Mouse (Mus musculus) intestine, embryonic 16.5 days (tissue): ENCODE measurements around the gene Tead1. TPM values are rescaled to one million over a fixed set of nuclear protein-coding genes. Genes with fewer than 3 reads are reported as not detected.

Source experiments
- ATAC-seq: fragments of 200-750 bp; cut with Nextera tagmentation; 2 replicates; pipeline ENCODE4 v1.8.0; 2017; ENCODE audit warnings: moderate TSS enrichment, moderate library complexity
- H3K27ac ChIP-seq: fragments of 300-500 bp; sonication (generic); 2 replicates; pipeline ENCODE4 v1.5.1; 2014; ENCODE audit warnings: mild to moderate bottlenecking, low read length
- H3K27me3 ChIP-seq: fragments of 300-500 bp; sonication (generic); replicated peaks from 2 replicates; pipeline ENCODE4 v1.6.1; 2014; ENCODE audit warnings: low read length, control low read depth, mixed read lengths; ENCODE audit not compliant: control insufficient read depth, insufficient read depth
- H3K36me3 ChIP-seq: fragments of 300-500 bp; sonication (generic); 2 replicates; pipeline ENCODE4 v1.6.1; 2014; ENCODE audit warnings: low read length, control low read depth; ENCODE audit not compliant: control insufficient read depth, insufficient read depth
- H3K4me1 ChIP-seq: fragments of 300-500 bp; sonication (generic); 2 replicates; pipeline ENCODE4 v1.6.1; 2014; ENCODE audit warnings: low read length, control low read depth, mixed read lengths; ENCODE audit not compliant: control insufficient read depth, insufficient read depth
- H3K4me2 ChIP-seq: fragments of 300-500 bp; sonication (generic); 2 replicates; pipeline ENCODE4 v1.6.1; 2014; ENCODE audit warnings: low read depth, low read length, control low read depth
- H3K4me3 ChIP-seq: fragments of 300-500 bp; sonication (generic); 2 replicates; pipeline ENCODE4 v1.5.1; 2014; ENCODE audit warnings: mild to moderate bottlenecking, low read length
- H3K9ac ChIP-seq: fragments of 300-500 bp; sonication (generic); 2 replicates; pipeline ENCODE4 v1.6.1; 2014; ENCODE audit warnings: low read depth, low read length
- H3K9me3 ChIP-seq: fragments of 300-500 bp; sonication (generic); 2 replicates; pipeline ENCODE4 v1.6.1; 2016; ENCODE audit warnings: low read length, control low read depth; ENCODE audit not compliant: control insufficient read depth
- WGBS: fragments of 180-500 bp; shearing (Covaris S2); extraction: QIAGEN DNeasy Blood & Tissue Kit; methylation state at CpG from one replicate; pipeline ENCODE4 v1.1.7; 2014; 5-methylcytosine and 5-hydroxymethylcytosine counted together
- polyA plus RNA-seq: library from polyadenylated mRNA; unstranded; fragments of >200 nt; fragmentation: Nextera tagmentation; extraction: Ambion mirVana; gene quantifications from 2 replicates; pipeline ENCODE4 v1.2.1, GENCODE M21; 2015

Tead1 gene
- polyA plus RNA-seq, 1 experiment from 2014 or later = 10.9 TPM

- Histone ChIP-seq H3K27ac (no peak overlapping the region), H3K36me3 (0 out of 2 replicates have a peak, but pooled peaks cover 2% of the 10 kb centered on the region), H3K9ac (no peak overlapping the region), H3K4me2 (no peak overlapping the region), H3K4me3 (no peak overlapping the region), H3K4me1 (no peaks in the 10 kb centered on the region), H3K27me3 (no peaks in the 10 kb centered on the region), H3K9me3 (0 out of 2 replicates have a peak, but pooled peaks cover 4% of the 10 kb centered on the region)
- 64% methylated on average over 8 of the region's 8 CpGs for WGBS
- ATAC-seq = no peak
Measured at GRCm38 (mm10) chr7:112840890-112841289, 161.8 kb downstream of the Tead1 start.

DNA sequence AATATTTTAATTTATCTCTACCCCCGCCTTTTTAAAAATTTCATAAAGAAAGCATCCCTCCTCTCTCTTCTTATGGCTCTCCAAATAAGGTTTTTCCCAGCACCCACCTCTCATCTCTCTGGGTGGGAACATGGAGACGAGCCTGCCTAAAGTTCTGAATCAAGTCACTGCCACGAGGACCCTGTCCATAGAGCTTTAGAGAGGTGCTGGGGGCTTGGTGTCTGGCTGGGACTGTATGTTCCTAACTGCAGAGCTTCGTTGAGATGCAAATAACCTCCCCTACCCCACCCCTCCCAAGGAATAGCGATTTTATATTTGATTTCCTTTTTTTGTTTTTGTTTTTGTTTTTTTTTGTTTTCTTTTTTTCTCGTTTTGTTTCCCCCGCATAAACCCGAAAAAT, 162.4 kb downstream of the Tead1 start:
- peak overlapping the region; percentile 16; the same call in 1 of the 2 replicates for H3K4me3 ChIP-seq
- no peak overlapping the region; the same call in 1 of the 2 replicates for H3K27ac ChIP-seq
- ATAC-seq = no peak
- H3K9me3 ChIP-seq = 0 out of 2 replicates have a peak, but pooled peaks cover 4% of the 10 kb centered on the region
- H3K9ac ChIP-seq = no peak overlapping the region
- no peaks in the 10 kb centered on the region for H3K27me3 ChIP-seq
- 37% methylated on average over 8 of the region's 8 CpGs for WGBS
- H3K4me1 ChIP-seq = no peaks in the 10 kb centered on the region
- peak overlapping the region; percentile 43 for H3K4me2 ChIP-seq
- H3K36me3 ChIP-seq = 0 out of 2 replicates have a peak, but pooled peaks cover 2% of the 10 kb centered on the region

DNA sequence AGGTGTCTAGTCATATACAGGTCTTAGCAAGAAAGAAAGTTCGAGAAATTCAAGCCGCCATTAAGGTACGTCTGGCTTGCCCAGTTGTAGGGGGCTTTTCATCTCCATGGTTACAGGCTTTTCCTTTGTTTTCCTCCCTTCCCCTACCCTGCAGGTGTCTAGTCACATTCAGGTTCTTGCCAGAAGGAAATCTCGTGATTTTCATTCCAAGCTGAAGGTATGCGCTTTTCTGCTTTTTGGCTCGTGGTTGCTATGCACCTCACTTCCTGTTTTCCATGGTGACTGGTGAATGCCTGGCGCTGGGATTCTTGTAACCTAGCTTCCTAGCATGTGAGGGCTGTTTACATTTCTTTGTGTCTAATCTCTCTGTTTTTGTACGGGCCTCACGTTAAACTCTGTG, 162.8 kb downstream of the Tead1 start:
- Histone ChIP-seq H3K27me3 (no peaks in the 10 kb centered on the region), H3K4me3 (peak overlapping the region; percentile 16), H3K27ac (no peak overlapping the region; the same call in 1 of the 2 replicates), H3K36me3 (0 out of 2 replicates have a peak, but pooled peaks cover 2% of the 10 kb centered on the region), H3K9me3 (0 out of 2 replicates have a peak, but pooled peaks cover 4% of the 10 kb centered on the region), H3K4me1 (no peaks in the 10 kb centered on the region), H3K4me2 (peak overlapping the region; percentile 43), H3K9ac (no peak overlapping the region)
- WGBS = 17% methylated on average over 9 of the region's 9 CpGs
- peak; percentile 65 for ATAC-seq

GRCm38 (mm10) chr7:112851281-112851744, 172.2 kb downstream of the Tead1 start:
- Histone ChIP-seq H3K9ac (no peak overlapping the region), H3K4me2 (no peak overlapping the region), H3K9me3 (no peaks in the 10 kb centered on the region), H3K27ac (no peak overlapping the region), H3K27me3 (no peaks in the 10 kb centered on the region), H3K4me3 (no peak overlapping the region), H3K4me1 (peaks cover 17% of the 10 kb centered on the region), H3K36me3 (no peaks in the 10 kb centered on the region)
- 49% methylated on average over 8 of the region's 8 CpGs for WGBS
- ATAC-seq = no peak

- ATAC-seq = no peak
- 50% methylated on average over 7 of the region's 7 CpGs for WGBS
- Histone ChIP-seq H3K36me3 (no peaks in the 10 kb centered on the region; the same call in 1 of the 2 replicates), H3K9me3 (no peaks in the 10 kb centered on the region), H3K27me3 (no peaks in the 10 kb centered on the region), H3K4me1 (peaks cover 17% of the 10 kb centered on the region), H3K4me2 (no peak overlapping the region), H3K4me3 (no peak overlapping the region), H3K27ac (no peak overlapping the region), H3K9ac (0 out of 2 replicates have a peak overlapping the region, but pooled peaks have one; percentile 4)
Measured at GRCm38 (mm10) chr7:112852149-112852839, 173.2 kb downstream of the Tead1 start.

DNA sequence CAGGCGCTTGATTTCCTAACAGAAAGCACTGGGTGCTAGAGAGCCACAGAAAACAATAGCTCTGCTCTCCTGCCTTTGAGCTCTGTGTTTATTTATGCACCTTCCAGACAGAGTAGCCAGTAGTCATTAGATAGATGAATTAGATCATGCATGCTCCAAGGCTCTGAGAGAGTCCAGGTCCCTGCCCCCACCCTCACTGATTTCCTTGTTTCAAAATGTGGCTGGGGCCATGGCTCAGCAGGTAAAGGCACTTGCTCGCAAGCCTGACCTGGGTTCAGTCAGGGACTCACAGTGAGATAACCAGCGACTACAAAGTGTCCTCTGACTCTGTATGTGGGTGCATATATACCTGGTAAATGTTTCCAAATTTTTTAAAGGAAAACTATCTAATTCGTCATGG, 174.7 kb downstream of the Tead1 start:
- no peaks in the 10 kb centered on the region for H3K9me3 ChIP-seq
- no peaks in the 10 kb centered on the region for H3K27me3 ChIP-seq
- WGBS = 56% methylated on average over 4 of the region's 4 CpGs
- no peak overlapping the region for H3K4me3 ChIP-seq
- H3K9ac ChIP-seq = 0 out of 2 replicates have a peak overlapping the region, but pooled peaks have one; percentile 21
- peaks cover 17% of the 10 kb centered on the region for H3K4me1 ChIP-seq
- H3K36me3 ChIP-seq = no peaks in the 10 kb centered on the region; the same call in 1 of the 2 replicates
- ATAC-seq = peak; percentile 71
- peak overlapping the region; percentile 5; the same call in 1 of the 2 replicates for H3K27ac ChIP-seq
- H3K4me2 ChIP-seq = no peak overlapping the region

GRCm38 (mm10) chr7:112854516-112854915, 175.4 kb downstream of the Tead1 start:
- 36% methylated on average over 5 of the region's 5 CpGs for WGBS
- Histone ChIP-seq H3K36me3 (no peaks in the 10 kb centered on the region; the same call in 1 of the 2 replicates), H3K4me2 (no peak overlapping the region), H3K9me3 (no peaks in the 10 kb centered on the region), H3K4me3 (no peak overlapping the region), H3K27me3 (no peaks in the 10 kb centered on the region), H3K27ac (no peak overlapping the region), H3K9ac (no peak overlapping the region), H3K4me1 (peaks cover 17% of the 10 kb centered on the region)
- ATAC-seq = peak; percentile 63

DNA sequence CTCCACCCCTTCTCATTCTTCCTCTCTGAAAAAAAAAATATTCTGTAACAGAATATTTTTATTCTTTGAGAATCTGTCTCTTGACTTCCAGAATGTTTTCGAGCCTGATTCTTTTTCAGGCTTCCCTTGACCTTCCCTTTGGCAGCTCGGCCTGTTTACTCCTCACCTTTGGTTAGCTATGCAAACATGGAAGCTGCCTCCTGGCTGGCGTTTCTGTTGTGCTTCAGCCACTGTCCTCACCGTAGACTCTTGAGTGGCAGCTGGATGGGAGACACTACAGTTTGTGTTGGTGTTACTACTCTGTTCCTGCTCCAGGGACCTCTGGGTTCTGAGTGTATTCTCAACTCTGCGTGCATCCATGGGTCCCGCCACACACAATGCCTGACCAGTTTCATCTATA, 176.3 kb downstream of the Tead1 start:
- ATAC-seq = no peak
- 70% methylated on average over 6 of the region's 6 CpGs for WGBS
- no peaks in the 10 kb centered on the region for H3K9me3 ChIP-seq
- peak overlapping the region; percentile 18; the same call in 1 of the 2 replicates for H3K27ac ChIP-seq
- no peak overlapping the region for H3K9ac ChIP-seq
- no peak overlapping the region for H3K4me3 ChIP-seq
- peaks cover 17% of the 10 kb centered on the region for H3K4me1 ChIP-seq
- H3K36me3 ChIP-seq = no peaks in the 10 kb centered on the region; the same call in 1 of the 2 replicates
- H3K27me3 ChIP-seq = no peaks in the 10 kb centered on the region
- H3K4me2 ChIP-seq = no peak overlapping the region

DNA sequence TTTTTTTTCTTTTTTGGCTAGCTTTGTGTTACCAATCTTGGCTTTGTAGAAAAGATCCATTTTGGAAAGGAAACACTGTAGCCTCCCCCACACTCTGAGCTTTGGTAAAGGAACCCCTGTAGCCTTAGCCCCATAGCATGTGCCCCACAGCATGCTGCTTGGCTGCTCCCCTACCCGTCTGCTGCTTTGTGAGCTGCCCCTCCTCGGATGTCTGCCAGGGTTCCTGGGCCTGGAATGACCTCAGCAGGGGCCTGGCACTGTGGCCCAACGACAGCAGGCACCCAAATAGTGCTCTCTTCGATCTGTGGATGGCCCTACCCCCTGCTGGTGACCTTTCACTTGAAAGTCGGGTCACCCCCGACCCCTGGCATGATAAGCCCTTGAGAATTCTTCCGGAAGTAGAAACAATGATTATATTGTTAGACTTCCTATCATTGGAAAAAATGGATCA, 177.0 kb downstream of the Tead1 start:
- peaks cover under 1% of the 10 kb centered on the region; the same call in 1 of the 2 replicates for H3K36me3 ChIP-seq
- no peak overlapping the region for H3K4me3 ChIP-seq
- H3K9me3 ChIP-seq = no peaks in the 10 kb centered on the region
- peaks cover 15% of the 10 kb centered on the region for H3K4me1 ChIP-seq
- H3K9ac ChIP-seq = no peak overlapping the region
- no peak for ATAC-seq
- H3K4me2 ChIP-seq = no peak overlapping the region
- WGBS = 45% methylated on average over 7 of the region's 7 CpGs
- H3K27me3 ChIP-seq = no peaks in the 10 kb centered on the region
- H3K27ac ChIP-seq = no peak overlapping the region
